Mouse (Mus musculus) layer of hippocampus, adult 11-12 months (tissue): Measurements from ENCODE around the gene Ube2n.

Experiments
- DNase-seq: peaks from one replicate; pipeline ENCODE4 v3.0.0; 2022; ENCODE audit warnings: low spot score

Ube2n gene

GRCm38 (mm10) chr10:95514656-95515292 lies at the start of gene Ube2n:
Gene Ube2n, plus strand, starts transcription at chr10:95515145.
- DNase-seq: peak; percentile 97

DNA sequence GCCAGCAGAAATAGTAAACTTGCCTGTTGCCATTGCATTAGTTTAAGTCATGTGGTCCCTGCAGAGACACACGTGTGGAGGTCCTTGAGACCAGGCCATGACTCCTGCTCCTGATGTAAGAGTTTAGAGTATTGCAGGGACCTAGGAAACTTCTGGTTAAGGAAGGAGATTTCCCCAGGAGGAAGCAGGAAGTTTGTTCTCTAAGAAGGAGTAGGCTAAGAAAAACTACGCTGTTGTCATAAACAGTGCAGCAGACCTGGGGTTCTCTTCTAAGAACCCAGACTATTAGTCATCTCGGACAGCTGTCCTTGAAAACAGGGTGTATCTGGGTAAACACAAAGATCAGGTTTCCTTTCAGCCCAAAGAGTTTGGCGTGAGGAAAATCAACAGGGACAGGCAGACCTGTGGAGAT lies 49.5 kb upstream of the Ube2n start:
- no peak for DNase-seq

DNA sequence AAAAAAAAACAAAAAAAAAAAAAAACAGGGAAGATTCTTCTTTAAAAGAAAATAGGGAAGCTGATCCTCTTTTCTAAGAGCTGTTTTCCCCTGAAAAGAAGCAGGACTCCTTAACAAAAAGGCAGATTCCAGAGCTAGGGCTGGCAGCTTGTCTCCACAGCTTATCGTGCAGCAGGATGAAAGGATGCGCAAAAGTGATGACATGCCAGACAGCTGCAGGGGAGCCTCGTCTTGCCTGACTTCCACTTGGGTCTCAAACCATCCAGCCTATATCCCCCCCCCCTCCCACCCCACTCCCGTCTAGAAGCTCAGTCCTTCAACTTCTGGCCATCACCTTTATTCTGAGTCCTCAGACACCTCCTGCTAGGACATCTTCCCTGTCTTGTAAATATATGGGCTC lies 46.1 kb upstream of the Ube2n start:
- no peak for DNase-seq

DNA sequence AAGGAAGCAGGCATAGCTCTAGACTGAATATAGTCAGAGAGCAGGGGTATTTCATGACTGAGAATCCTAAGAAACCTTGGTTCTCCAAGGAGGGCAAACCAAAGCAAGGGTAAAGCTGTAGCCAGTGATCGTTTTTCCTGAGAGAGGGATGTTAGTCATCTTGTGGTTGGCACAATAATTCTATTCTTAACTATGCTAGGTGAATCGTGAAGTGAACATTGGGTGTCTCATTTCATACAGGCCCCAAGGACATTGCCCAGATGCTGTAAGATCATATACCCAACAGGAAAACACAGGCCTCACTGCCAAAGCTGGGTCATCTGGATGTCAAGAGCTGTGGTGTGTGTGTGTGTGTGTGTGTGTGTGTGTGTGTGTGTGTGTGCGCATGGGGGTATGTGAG lies 43.8 kb upstream of the Ube2n start:
- no peak for DNase-seq

GRCm38 (mm10) chr10:95471889-95472547 lies 42.9 kb upstream of the Ube2n start:
- no peak for DNase-seq

DNA sequence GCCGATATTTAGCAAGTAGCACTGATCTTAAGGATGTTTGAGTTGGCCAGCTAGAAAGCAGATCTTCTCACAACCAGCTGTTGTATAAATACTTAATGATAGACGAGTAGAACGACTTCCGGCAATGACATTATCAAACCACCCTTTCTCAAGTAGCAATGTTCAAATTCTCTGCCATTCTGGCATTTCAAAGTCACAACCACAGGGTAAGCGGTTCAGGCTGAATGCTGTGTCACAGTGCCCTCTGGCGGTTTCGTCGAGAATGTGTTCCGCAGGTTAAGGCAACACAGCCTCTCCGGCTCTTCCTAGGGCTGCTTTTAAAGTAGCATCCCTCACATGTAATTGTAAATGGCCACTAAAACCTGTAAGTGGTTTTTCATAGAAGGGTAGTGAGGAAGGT lies 39.0 kb upstream of the Ube2n start:
- peak; percentile 77 for DNase-seq

DNA sequence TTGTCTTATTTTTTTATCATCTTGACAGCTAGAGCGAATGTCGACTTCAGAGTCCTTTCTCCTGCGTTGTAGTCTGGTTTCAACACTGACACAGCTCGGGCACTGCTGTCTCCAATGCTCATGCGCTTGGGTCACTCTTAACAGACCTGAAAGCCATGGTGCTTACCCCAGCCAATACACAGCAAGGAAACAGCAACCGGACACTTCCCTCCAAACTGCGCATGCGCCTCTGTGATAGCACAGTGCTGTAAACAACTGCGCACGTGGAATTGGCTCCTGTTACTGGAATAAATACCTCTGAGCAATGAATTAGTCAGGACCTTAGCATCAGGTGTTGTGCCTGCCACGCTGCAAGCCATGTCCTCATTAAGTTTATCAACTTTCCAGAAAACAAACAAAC lies 37.4 kb upstream of the Ube2n start:
- DNase-seq: no peak

- DNase-seq: peak; percentile 28
These were observed 25.3 kb upstream of the Ube2n start for GRCm38 (mm10) chr10:95489653-95490052.

GRCm38 (mm10) chr10:95494268-95494667 lies 20.7 kb upstream of the Ube2n start:
- no peak for DNase-seq

GRCm38 (mm10) chr10:95501033-95501432 lies 13.9 kb upstream of the Ube2n start:
- DNase-seq: no peak

DNA sequence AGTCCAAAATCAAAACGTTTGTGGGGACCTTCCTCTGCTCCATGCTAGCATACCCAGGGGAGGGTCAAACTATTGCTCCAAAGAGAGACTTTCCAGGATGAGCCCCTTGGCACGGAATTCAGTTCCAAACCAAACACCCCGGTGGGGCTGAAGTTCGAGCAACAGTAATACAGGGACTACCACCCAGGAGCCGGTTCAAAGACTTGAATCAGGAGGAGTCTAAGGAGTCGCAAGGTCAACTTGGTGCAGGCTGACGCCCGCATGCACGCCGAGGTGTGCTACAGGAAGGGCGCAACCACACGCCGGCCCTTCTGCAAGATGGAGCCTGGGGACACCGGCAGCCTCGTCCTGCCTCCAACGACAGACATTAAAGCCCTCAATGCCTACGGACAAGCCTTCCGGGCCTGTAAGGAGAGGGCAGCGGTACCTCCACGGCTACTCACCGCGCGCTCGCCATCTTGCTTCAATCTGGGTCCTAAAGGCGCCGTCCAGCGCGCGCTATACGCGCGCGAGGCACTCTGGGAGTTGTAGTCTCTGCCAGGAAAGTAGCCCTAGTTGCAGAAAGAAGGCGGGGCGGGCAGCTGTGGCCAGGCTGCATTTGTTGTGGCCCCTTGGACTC lies 13.4 kb upstream of the Ube2n start, which contains the start of gene Mrpl42:
Mrpl42 (minus strand) TSS at position 478 of the 619 bp plus-strand sequence.
- peak; percentile 89 for DNase-seq

GRCm38 (mm10) chr10:95503443-95504235 lies 11.3 kb upstream of the Ube2n start:
- DNase-seq: no peak

GRCm38 (mm10) chr10:95504341-95504740 lies 10.6 kb upstream of the Ube2n start:
- no peak for DNase-seq

DNA sequence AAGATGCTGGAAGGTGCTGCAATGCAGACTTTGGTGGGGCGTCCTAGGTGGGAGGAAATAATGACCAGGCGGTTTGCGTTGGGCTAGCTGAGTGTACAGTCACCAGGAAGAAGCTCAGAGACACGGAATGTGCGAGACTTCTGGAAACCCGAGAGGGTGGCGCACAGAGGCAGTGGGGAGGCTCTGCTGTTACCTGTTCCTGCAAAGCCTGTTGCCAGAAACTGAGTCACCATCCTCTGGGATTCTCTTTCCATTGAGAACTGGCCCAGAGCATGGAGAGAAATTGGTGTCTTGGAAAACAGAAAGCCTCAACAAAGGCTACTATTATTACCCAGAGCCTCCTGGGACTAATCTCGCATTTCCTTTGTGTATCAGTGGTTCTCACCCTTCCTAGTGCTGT lies 6.8 kb upstream of the Ube2n start:
- no peak for DNase-seq

DNA sequence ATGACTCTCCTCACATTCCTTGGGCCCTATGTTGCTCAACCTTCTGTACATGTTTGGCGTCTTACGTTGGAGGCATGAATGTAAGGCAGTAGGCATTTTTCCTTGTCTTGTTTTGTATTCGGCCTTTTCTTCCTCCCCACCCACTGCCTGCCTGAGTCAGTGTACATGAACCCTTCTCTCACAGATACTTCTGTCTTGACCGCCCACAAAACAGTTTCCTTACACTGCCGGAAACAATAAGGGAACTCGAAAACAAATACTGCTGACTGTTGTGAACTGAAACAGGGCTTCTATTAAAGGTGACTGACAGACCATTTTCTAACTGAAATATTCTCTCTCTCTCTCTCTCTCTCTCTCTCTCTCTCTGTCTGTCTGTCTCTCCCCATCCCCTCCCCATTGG lies 6.2 kb upstream of the Ube2n start:
- no peak for DNase-seq

DNA sequence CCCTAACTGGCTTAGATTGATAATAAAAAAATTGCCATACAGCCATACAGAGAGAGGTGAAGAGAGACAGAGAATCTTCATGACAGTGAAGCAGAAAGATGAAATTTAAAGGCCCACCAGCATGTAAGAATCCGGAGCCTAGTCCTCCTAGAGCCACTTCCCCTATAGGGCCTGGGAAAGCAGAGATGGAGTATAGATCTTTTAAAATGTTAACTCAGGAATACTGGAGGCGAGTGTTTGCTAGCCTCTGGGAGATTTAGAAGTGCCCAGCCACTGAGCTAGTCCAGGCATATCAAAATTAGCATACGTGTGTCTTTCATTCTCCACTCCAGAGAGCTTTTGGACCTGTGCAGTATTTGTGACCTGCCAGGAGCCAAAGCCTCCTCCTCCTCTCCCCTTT lies 5.7 kb upstream of the Ube2n start:
- no peak for DNase-seq

DNA sequence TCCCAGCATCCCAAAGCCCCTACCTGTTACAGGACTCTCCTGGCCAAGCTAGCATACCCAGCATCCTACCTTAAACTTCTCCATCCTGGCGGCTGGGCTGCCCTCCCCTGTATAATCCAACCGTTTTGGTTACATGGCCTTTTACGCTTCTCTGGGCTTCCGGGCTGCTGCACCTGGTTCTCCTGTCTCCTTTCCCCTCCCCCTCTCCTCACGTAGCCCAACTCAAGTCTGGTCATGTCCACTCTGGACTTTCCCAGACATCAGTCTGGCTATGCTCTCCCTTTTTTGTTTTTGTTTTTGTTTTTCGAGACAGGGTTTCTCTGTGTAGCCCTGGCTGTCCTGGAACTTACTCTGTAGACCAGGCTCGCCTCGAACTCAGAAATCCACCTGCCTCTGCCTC lies 2.3 kb upstream of the Ube2n start:
- no peak for DNase-seq

GRCm38 (mm10) chr10:95513768-95514556 lies 983 bp upstream of the Ube2n start:
- DNase-seq: peak; percentile 23

DNA sequence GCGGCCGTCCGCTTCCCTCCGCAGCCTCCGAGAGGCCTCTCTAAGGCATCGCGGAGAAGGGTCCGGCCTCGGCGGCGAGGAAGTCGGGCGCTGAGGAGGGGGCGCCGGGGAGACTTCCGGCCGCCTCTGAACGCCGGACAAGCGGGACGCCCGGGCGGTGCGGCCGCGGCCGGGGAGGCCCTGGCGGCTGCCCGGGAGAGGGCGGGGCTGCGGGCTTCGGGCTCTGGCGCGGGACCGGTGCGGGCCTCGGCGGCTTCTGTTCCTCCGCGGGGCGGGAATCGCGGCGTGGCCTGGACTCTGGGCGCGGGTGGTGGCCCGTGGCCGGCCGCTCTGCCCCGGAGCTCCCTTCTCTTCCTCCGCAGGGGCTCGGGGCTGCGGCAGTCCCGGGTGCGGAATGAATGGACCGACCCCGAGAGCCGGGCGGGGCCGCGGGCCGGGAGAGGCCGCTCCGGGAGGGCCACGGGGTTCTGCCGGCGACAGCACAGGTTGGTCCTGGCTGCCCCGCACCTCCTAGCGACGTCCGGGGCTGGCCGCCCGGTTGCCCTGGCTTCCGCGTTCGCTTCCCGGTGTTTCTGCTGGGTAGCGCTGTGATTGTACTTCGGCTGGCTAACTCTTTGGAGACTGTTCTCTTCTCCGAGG lies 467 bp downstream of the Ube2n start:
- peak; percentile 35 for DNase-seq

DNA sequence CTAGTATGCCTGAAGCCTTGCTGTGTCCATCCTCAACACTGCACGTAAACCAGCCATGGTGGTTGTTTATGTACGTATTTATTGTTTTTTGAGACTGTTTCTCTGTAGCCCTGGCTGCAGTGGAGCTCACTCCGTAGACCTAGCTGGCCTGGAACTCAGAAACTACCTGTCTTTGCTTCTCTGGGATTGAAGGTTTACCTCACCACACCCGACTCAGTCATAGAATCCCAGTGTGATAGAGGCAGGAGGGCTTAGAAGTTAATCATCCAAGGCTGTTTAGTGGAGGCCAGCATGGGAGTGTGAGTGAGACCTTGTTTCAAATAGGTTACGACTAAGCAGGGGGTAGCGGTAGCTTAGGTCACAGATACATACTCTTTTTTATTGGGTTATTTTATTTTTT lies 2.7 kb downstream of the Ube2n start:
- DNase-seq: no peak

DNA sequence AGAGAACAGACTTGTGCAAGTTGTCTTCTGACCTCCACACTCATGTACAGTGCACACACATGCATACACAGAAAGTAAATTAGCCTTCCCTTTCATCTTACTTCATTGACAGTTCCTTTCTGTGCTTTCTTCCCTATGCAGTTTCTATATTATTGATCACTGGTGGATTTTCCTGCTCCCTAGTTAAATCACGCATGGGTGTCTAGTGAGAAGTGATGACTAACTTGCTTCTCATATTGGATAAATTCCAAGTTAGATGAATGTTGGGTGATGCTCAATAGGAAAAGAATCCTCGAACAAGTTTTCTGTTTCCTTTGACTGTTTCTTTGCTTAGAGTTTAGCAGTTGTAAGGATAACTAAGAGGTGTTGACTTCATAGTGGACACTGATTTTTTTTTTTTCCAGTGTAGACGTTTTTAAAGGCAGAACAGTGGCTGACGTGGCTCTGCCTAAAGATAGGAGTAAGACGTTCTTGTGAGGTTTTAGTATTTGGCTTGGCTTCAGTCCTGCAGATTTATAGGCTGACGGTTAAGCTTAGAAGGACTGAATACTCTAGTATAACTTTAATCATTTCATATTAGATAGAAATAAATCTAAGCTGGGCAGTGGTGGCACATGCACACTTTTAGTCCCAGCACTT lies 10.2 kb downstream of the Ube2n start:
- DNase-seq: no peak
